Mouse (Mus musculus) heart, postnatal 0 days (tissue): ENCODE measurements around the gene Adamtsl1.

ENCODE experiments used
- CTCF ChIP-seq: IDR thresholded peaks from 2 replicates; pipeline ENCODE4 v1.5.1; 2016; ENCODE audit warnings: antibody characterized with exemption, control low read depth, low read depth
- EP300 ChIP-seq: IDR thresholded peaks from 2 replicates; pipeline ENCODE4 v1.6.1; 2016; ENCODE audit warnings: antibody characterized with exemption, low read depth

GRCm38 (mm10) chr4:85740478-85740877 lies 226.5 kb downstream of the Adamtsl1 start:
- TF ChIP-seq CTCF (no peak), EP300 (no peak)
